Mouse (Mus musculus) ES-E14 (cell line): ENCODE measurements around the gene Gm5737.

Source experiments
- CHD2 ChIP-seq: IDR thresholded peaks from 2 replicates; pipeline ENCODE4 v1.6.1; 2014; ENCODE audit warnings: mild to moderate bottlenecking, low read depth, low read length, inconsistent platforms
- HCFC1 ChIP-seq: IDR thresholded peaks from 2 replicates; pipeline ENCODE4 v1.6.1; 2012; ENCODE audit warnings: low read length, inconsistent platforms, borderline replicate concordance; ENCODE audit not compliant: insufficient read depth
- MAFK ChIP-seq: IDR thresholded peaks from 2 replicates; pipeline ENCODE4 v1.6.1; 2014; ENCODE audit warnings: mild to moderate bottlenecking, low read depth, low read length, inconsistent platforms; ENCODE audit not compliant: insufficient read depth
- ZC3H11A ChIP-seq: IDR thresholded peaks from 2 replicates; pipeline ENCODE4 v1.6.1; 2012; ENCODE audit warnings: low read depth, mild to moderate bottlenecking, inconsistent platforms, low read length, borderline replicate concordance
- ZNF384 ChIP-seq: IDR thresholded peaks from 2 replicates; pipeline ENCODE4 v1.6.1; 2012; ENCODE audit warnings: low read depth, low read length, inconsistent platforms

GRCm38 (mm10) chr7:120874021-120874420 is 61.9 kb downstream of the Gm5737 start:
- no peak for TF ChIP-seq HCFC1
- no peak for TF ChIP-seq CHD2
- TF ChIP-seq MAFK, result no peak
- no peak for TF ChIP-seq ZC3H11A
- no peak for TF ChIP-seq ZNF384
